Mouse (Mus musculus) heart, embryonic 16.5 days (tissue): ENCODE measurements around the gene Olfr1274-ps. TPM values are rescaled to one million over a fixed set of nuclear protein-coding genes. Genes with fewer than 3 reads are reported as not detected.
"Not testable (repeated sequence)": the region's sequence is repeated elsewhere in the genome, so short reads cannot be mapped to it uniquely, and the experiment has no call there.

Experiments used
- ATAC-seq: fragments of 200-750 bp; cut with Nextera tagmentation; replicated peaks from 2 replicates; pipeline ENCODE4 v1.8.0; 2017; ENCODE audit warnings: moderate number of reproducible peaks; ENCODE audit not compliant: insufficient read depth, low FRiP score; ENCODE audit errors: extremely low read depth
- H3K27ac ChIP-seq: fragments of 300-500 bp; sonication (generic); 2 replicates; pipeline ENCODE4 v1.5.1; 2014; ENCODE audit warnings: mild to moderate bottlenecking, low read length, control low read depth, moderate library complexity
- H3K27me3 ChIP-seq: fragments of 300-500 bp; sonication (generic); 2 replicates; pipeline ENCODE4 v1.6.1; 2014; ENCODE audit warnings: low read length, mixed read lengths; ENCODE audit not compliant: control insufficient read depth, insufficient read depth
- H3K36me3 ChIP-seq: fragments of 300-500 bp; sonication (generic); 2 replicates; pipeline ENCODE4 v1.6.1; 2014; ENCODE audit not compliant: control insufficient read depth, insufficient read depth
- H3K4me1 ChIP-seq: fragments of 300-500 bp; sonication (generic); 2 replicates; pipeline ENCODE4 v1.6.1; 2014; ENCODE audit warnings: low read length, mixed read lengths; ENCODE audit not compliant: control insufficient read depth, insufficient read depth
- H3K4me2 ChIP-seq: fragments of 300-500 bp; sonication (generic); 2 replicates; pipeline ENCODE4 v1.6.1; 2014; ENCODE audit warnings: low read depth, mild to moderate bottlenecking, control low read depth, low read length
- H3K4me3 ChIP-seq: fragments of 300-500 bp; sonication (generic); 2 replicates; pipeline ENCODE4 v1.5.1; 2014; ENCODE audit warnings: mild to moderate bottlenecking, control low read depth, low read length
- H3K9ac ChIP-seq: fragments of 300-500 bp; sonication (generic); 2 replicates; pipeline ENCODE4 v1.6.1; 2014; ENCODE audit warnings: low read length, control low read depth
- H3K9me3 ChIP-seq: fragments of 300-500 bp; sonication (generic); replicated peaks from 2 replicates; pipeline ENCODE4 v1.6.1; 2016; ENCODE audit warnings: low read length; ENCODE audit not compliant: control insufficient read depth
- WGBS: fragments of 180-500 bp; shearing (Covaris S2); extraction: QIAGEN DNeasy Blood & Tissue Kit; methylation state at CpG from one replicate; pipeline ENCODE4 v1.1.7; 2014; 5-methylcytosine and 5-hydroxymethylcytosine counted together
- polyA plus RNA-seq: library from polyadenylated mRNA; unstranded; fragments of >200 nt; fragmentation: Nextera tagmentation; extraction: Ambion mirVana; gene quantifications from 2 replicates; pipeline ENCODE4 v1.2.1, GENCODE M21; 2015

Gene Olfr1274-ps
- polyA plus RNA-seq, 1 experiment from 2014 or later = not detected

DNA sequence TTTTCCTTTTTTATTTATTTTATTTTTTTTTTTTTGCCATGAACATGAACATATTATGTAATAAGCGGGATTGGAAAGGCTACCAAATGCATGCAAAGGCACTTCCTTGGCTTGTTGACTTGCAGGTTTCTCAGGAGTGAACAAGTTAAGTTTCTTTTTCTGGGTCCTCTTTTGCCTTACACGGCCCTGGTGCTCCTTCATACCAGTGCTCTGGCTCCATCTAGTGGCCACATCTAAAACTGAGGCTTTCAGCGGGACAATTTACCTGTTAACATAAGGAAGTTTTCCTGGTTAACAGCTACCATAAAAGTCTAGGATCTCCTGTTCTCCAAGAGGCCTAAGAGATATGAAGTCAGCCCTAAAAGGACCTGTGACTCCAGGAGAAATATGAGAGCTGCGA, 31.3 kb downstream of the Olfr1274-ps start:
- not testable (repeated sequence) for H3K36me3 ChIP-seq, H3K4me1 ChIP-seq, H3K4me3 ChIP-seq, H3K4me2 ChIP-seq, H3K9ac ChIP-seq, H3K9me3 ChIP-seq, ATAC-seq, H3K27ac ChIP-seq, H3K27me3 ChIP-seq
- no CpG with 5 or more reads among the region's 4 CpGs for WGBS

GRCm38 (mm10) chr2:90437453-90437852, 39.0 kb downstream of the Olfr1274-ps start:
- not testable (repeated sequence) for H3K36me3 ChIP-seq, H3K4me2 ChIP-seq, H3K9me3 ChIP-seq, H3K9ac ChIP-seq, H3K27me3 ChIP-seq, H3K4me3 ChIP-seq, H3K4me1 ChIP-seq, H3K27ac ChIP-seq, ATAC-seq
- WGBS = 96% methylated on average over 1 of the region's 5 CpGs

GRCm38 (mm10) chr2:90440169-90440568, 41.7 kb downstream of the Olfr1274-ps start:
- H3K4me1 ChIP-seq, H3K36me3 ChIP-seq, H3K9ac ChIP-seq, H3K9me3 ChIP-seq, H3K4me2 ChIP-seq, H3K27ac ChIP-seq, H3K4me3 ChIP-seq, H3K27me3 ChIP-seq, ATAC-seq: not testable (repeated sequence)

DNA sequence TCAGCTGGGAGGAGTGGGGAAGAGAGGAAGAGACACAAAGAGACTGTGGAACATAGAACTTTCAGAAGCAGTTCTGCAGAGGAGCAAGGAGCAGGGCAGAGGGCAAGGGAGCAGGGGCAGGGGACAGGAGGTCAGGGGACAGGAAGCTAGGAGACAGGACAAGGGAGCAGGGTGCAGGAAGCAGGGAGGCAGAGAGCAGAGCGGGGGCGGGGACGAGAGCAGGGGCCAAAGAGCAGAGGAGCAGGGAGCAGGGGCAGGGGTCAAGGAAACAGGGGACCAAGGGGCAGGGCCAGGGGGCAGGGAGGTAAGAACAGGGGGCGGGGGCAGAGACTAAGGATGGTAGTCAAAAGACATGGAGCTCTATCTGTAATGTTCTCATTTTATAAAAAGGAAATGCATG, 43.3 kb downstream of the Olfr1274-ps start:
- not testable (repeated sequence) for H3K9me3 ChIP-seq, H3K36me3 ChIP-seq, ATAC-seq, H3K27me3 ChIP-seq, H3K4me2 ChIP-seq, H3K4me1 ChIP-seq, H3K9ac ChIP-seq, H3K27ac ChIP-seq, H3K4me3 ChIP-seq
- 66% methylated on average over 4 of the region's 4 CpGs for WGBS

DNA sequence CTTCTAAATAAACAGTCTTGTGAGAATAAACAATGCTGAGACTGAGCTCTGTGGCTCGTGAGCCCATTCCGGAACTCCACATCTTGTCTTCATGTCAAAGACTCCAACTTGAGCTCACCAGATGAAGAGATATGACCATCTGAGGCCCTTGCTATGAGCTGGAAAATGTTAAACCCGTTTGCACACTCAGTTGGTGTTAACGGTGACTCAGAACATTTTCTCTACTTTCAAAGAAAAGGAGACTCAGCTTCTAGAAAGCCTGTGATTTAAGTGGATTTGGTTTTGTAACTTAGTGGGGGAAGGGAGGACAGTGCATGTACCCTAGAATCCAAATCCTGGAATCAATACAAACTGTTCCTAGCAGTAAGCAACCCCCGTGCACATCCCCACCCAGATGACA, 45.3 kb downstream of the Olfr1274-ps start:
- Histone ChIP-seq H3K9ac (no peak overlapping the region), H3K36me3 (no peaks in the 10 kb centered on the region), H3K9me3 (no peaks in the 10 kb centered on the region), H3K4me3 (no peak overlapping the region), H3K4me1 (no peaks in the 10 kb centered on the region), H3K27ac (no peak overlapping the region), H3K4me2 (no peak overlapping the region), H3K27me3 (no peaks in the 10 kb centered on the region)
- WGBS = 73% methylated on average over 5 of the region's 5 CpGs
- no peak for ATAC-seq

- no peak overlapping the region for H3K4me3 ChIP-seq
- H3K9ac ChIP-seq = no peak overlapping the region
- H3K27ac ChIP-seq = no peak overlapping the region
- H3K9me3 ChIP-seq = no peaks in the 10 kb centered on the region
- no peaks in the 10 kb centered on the region for H3K36me3 ChIP-seq
- 74% methylated on average over 15 of the region's 15 CpGs for WGBS
- H3K27me3 ChIP-seq = no peaks in the 10 kb centered on the region
- ATAC-seq = no peak
- H3K4me1 ChIP-seq = no peaks in the 10 kb centered on the region
- no peak overlapping the region for H3K4me2 ChIP-seq
These were observed 50.7 kb downstream of the Olfr1274-ps start for GRCm38 (mm10) chr2:90448967-90449740.

- 84% methylated on average over 3 of the region's 3 CpGs for WGBS
- no peaks in the 10 kb centered on the region for H3K27me3 ChIP-seq
- H3K4me1 ChIP-seq = no peaks in the 10 kb centered on the region
- H3K27ac ChIP-seq = no peak overlapping the region
- H3K4me2 ChIP-seq = no peak overlapping the region
- ATAC-seq = no peak
- H3K4me3 ChIP-seq = no peak overlapping the region
- H3K9ac ChIP-seq = no peak overlapping the region
- no peaks in the 10 kb centered on the region for H3K36me3 ChIP-seq
- no peaks in the 10 kb centered on the region for H3K9me3 ChIP-seq
These were observed 53.9 kb downstream of the Olfr1274-ps start for GRCm38 (mm10) chr2:90452380-90452779.

Other genes with a start within 250 kb of the Olfr1274-ps start
- gene Olfr1270, start 245.6 kb upstream of the Olfr1274-ps start, polyA plus RNA-seq = not detected in 2 replicates
- not detected in 2 replicates for gene Olfr1506, start 174.2 kb upstream of the Olfr1274-ps start, polyA plus RNA-seq
- not detected in 2 replicates for gene Olfr142, start 141.1 kb upstream of the Olfr1274-ps start, polyA plus RNA-seq
- gene Olfr1271, start 127.7 kb upstream of the Olfr1274-ps start, polyA plus RNA-seq = not detected in 2 replicates
- gene Olfr1272, start 105.8 kb upstream of the Olfr1274-ps start, polyA plus RNA-seq = not detected in 2 replicates
- 0.06 TPM in 1 of 2 replicates, not detected in the other for gene Gm13769, start 76.5 kb upstream of the Olfr1274-ps start, polyA plus RNA-seq
- 1.0 and 1.1 TPM in 2 replicates for gene Ptprj, start 182.0 kb downstream of the Olfr1274-ps start, polyA plus RNA-seq